20 mouse cellular contexts compared by ENCODE assay signal in genomic region chr4:131829123-131829522, GRCm38 (mm10). TPM values are rescaled to one million over a fixed set of nuclear protein-coding genes. Genes with fewer than 3 reads are reported as not detected.
DNase-seq lines count a peak whose midpoint lies in the region; ATAC-seq and TF ChIP-seq lines count a peak whose summit lies in the region.
"Had no signal": no experiment of that assay in that cellular context is flagged by ENCODE, and none has a peak within 500 bp of the region (broad histone marks: within the 10 kb centered on the region; RNA-seq: fewer than 3 reads in every experiment).

No protein-coding gene starts in this region.

- H3K9ac ChIP-seq in forebrain, embryonic 11.5 days (ENCODE audit: low read length) = no peak overlapping the region
- H3K9ac ChIP-seq in midbrain, embryonic 16.5 days (ENCODE audit: low read depth, low read length) = no peak overlapping the region
- no peak overlapping the region for H3K9ac ChIP-seq in embryonic facial prominence, embryonic 12.5 days
- H3K9ac ChIP-seq in liver, embryonic 14.5 days (replicated peaks) = no peak overlapping the region
- H3K9ac ChIP-seq: hindbrain, embryonic 12.5 days; midbrain, embryonic 13.5 days; neural tube, embryonic 15.5 days had no signal

- peaks cover 92% of the 10 kb centered on the region for H3K4me1 ChIP-seq in forebrain, embryonic 10.5 days
- peaks cover 9% of the 10 kb centered on the region; the same call in 1 of the 2 replicates for H3K4me1 ChIP-seq in forebrain, embryonic 11.5 days (replicated peaks; ENCODE audit: control insufficient read depth, insufficient read depth, low read length)
- peaks cover 72% of the 10 kb centered on the region for H3K4me1 ChIP-seq in midbrain, embryonic 10.5 days
- 0 out of 2 replicates have a peak, but pooled peaks cover 4% of the 10 kb centered on the region for H3K4me1 ChIP-seq in midbrain, embryonic 16.5 days (ENCODE audit: control insufficient read depth, insufficient read depth, low read length)
- peaks cover 64% of the 10 kb centered on the region for H3K4me1 ChIP-seq in embryonic facial prominence, embryonic 12.5 days
- H3K4me1 ChIP-seq in liver, embryonic 14.5 days (replicated peaks; ENCODE audit: control insufficient read depth in 2 of 2, insufficient read depth in 2 of 2, low read length in 1 of 2) = peaks cover 20 to 54% of the 10 kb centered on the region in 2 experiments

- H3K4me3 ChIP-seq in forebrain, embryonic 10.5 days = no peak overlapping the region
- H3K4me3 ChIP-seq in forebrain, embryonic 11.5 days (ENCODE audit: low read depth, low read length) = no peak overlapping the region
- H3K4me3 ChIP-seq in midbrain, embryonic 10.5 days = no peak overlapping the region
- H3K4me3 ChIP-seq in midbrain, embryonic 16.5 days (ENCODE audit: low read depth, low read length) = no peak overlapping the region
- no peak overlapping the region for H3K4me3 ChIP-seq in embryonic facial prominence, embryonic 12.5 days
- H3K4me3 ChIP-seq in liver, embryonic 14.5 days (ENCODE audit: insufficient read depth in 1 of 2, low read depth in 2 of 2, low read length in 2 of 2) = no peak overlapping the region; a peak in 1 of 4 replicates
- H3K4me3 ChIP-seq: hindbrain, embryonic 12.5 days; midbrain, embryonic 13.5 days; neural tube, embryonic 15.5 days had no signal

- 92% methylated on average over 8 of the region's 8 CpGs for WGBS in forebrain, embryonic 10.5 days
- WGBS in forebrain, embryonic 11.5 days = 80% methylated on average over 8 of the region's 8 CpGs
- 81% methylated on average over 8 of the region's 8 CpGs for WGBS in midbrain, embryonic 10.5 days
- 77% methylated on average over 8 of the region's 8 CpGs for WGBS in midbrain, embryonic 16.5 days
- WGBS in embryonic facial prominence, embryonic 12.5 days = 80% methylated on average over 8 of the region's 8 CpGs
- WGBS in liver, embryonic 14.5 days (ENCODE audit: insufficient replicate concordance) = 15% methylated on average over 8 of the region's 8 CpGs

- no peak overlapping the region for H3K4me2 ChIP-seq in forebrain, embryonic 11.5 days (ENCODE audit: low read depth, low read length, severe bottlenecking)
- no peak overlapping the region for H3K4me2 ChIP-seq in midbrain, embryonic 16.5 days (ENCODE audit: low read length)
- no peak overlapping the region for H3K4me2 ChIP-seq in embryonic facial prominence, embryonic 12.5 days (replicated peaks)
- H3K4me2 ChIP-seq in liver, embryonic 14.5 days (ENCODE audit: low read depth) = peak overlapping the region; percentile 50
- H3K4me2 ChIP-seq: hindbrain, embryonic 12.5 days; midbrain, embryonic 13.5 days; neural tube, embryonic 15.5 days had no signal

- peak; percentile 82 for TF ChIP-seq EP300 in liver, embryonic 14.5 days (IDR thresholded peaks at IDR 0.05; ENCODE audit: low read depth)

- peak overlapping the region; percentile 53; the same call in 1 of the 2 replicates for H3K27ac ChIP-seq in forebrain, embryonic 10.5 days
- H3K27ac ChIP-seq in forebrain, embryonic 11.5 days (ENCODE audit: low read depth, low read length) = no peak overlapping the region
- H3K27ac ChIP-seq in midbrain, embryonic 10.5 days (replicated peaks) = 0 out of 2 replicates have a peak overlapping the region, but pooled peaks have one; percentile 13
- no peak overlapping the region for H3K27ac ChIP-seq in midbrain, embryonic 16.5 days (ENCODE audit: low read length)
- H3K27ac ChIP-seq in embryonic facial prominence, embryonic 12.5 days = peak overlapping the region; percentile 5; the same call in 1 of the 2 replicates
- peak overlapping the region; percentile 76 for H3K27ac ChIP-seq in liver, embryonic 14.5 days
- H3K27ac ChIP-seq: hindbrain, embryonic 12.5 days; macrophage; midbrain, embryonic 13.5 days; neural tube, embryonic 15.5 days had no signal

- H3K27me3 ChIP-seq in forebrain, embryonic 10.5 days (ENCODE audit: poor library complexity, severe bottlenecking) = no peaks in the 10 kb centered on the region; the same call in 1 of the 2 replicates
- H3K27me3 ChIP-seq in forebrain, embryonic 11.5 days (ENCODE audit: control insufficient read depth, insufficient read depth, low read length) = no peaks in the 10 kb centered on the region
- H3K27me3 ChIP-seq in midbrain, embryonic 10.5 days (ENCODE audit: low read depth, poor library complexity, severe bottlenecking) = peaks cover 22% of the 10 kb centered on the region
- H3K27me3 ChIP-seq in midbrain, embryonic 16.5 days (ENCODE audit: control insufficient read depth, insufficient read depth, low read depth, low read length) = no peaks in the 10 kb centered on the region
- H3K27me3 ChIP-seq in embryonic facial prominence, embryonic 12.5 days = no peaks in the 10 kb centered on the region
- no peaks in the 10 kb centered on the region for H3K27me3 ChIP-seq in liver, embryonic 14.5 days (ENCODE audit: control insufficient read depth, insufficient read depth, low read length)

- H3K36me3 ChIP-seq in forebrain, embryonic 10.5 days (replicated peaks) = no peaks in the 10 kb centered on the region
- H3K36me3 ChIP-seq in forebrain, embryonic 11.5 days (ENCODE audit: control insufficient read depth, insufficient read depth, low read length) = no peaks in the 10 kb centered on the region
- no peaks in the 10 kb centered on the region for H3K36me3 ChIP-seq in midbrain, embryonic 10.5 days
- no peaks in the 10 kb centered on the region for H3K36me3 ChIP-seq in midbrain, embryonic 16.5 days (ENCODE audit: control insufficient read depth, insufficient read depth, low read length)
- no peaks in the 10 kb centered on the region for H3K36me3 ChIP-seq in embryonic facial prominence, embryonic 12.5 days
- no peaks in the 10 kb centered on the region for H3K36me3 ChIP-seq in liver, embryonic 14.5 days (replicated peaks; ENCODE audit: control insufficient read depth, insufficient read depth, low read depth)
- H3K36me3 ChIP-seq: hindbrain, embryonic 12.5 days; midbrain, embryonic 13.5 days; neural tube, embryonic 15.5 days had no signal

- DNase-seq in forebrain, embryonic 10.5 days (ENCODE audit: extremely low spot score, low spot score) = no peak
- DNase-seq in forebrain, embryonic 11.5 days (ENCODE audit: low spot score) = no peak
- DNase-seq in midbrain, embryonic 10.5 days (ENCODE audit: low spot score) = no peak
- peak in 2 of 3 experiments; percentile 62 for DNase-seq in liver, embryonic 14.5 days (ENCODE audit: low read depth in 3 of 3, low spot score in 3 of 3)
- no peak for DNase-seq in yolk sac, embryonic 10.5 days (ENCODE audit: low spot score)
- no peak for DNase-seq in gastrocnemius, postnatal 4 days (ENCODE audit: low spot score in 2 of 2)
- DNase-seq: adrenal gland, postnatal 36 days; cerebellum, adult 9-10 months; heart, adult 18-20 months; kidney, adult 9 months; layer of hippocampus, postnatal 36 days; right cerebral cortex, postnatal 25 days had no signal

- TF ChIP-seq CTCF in liver, embryonic 14.5 days (IDR thresholded peaks at IDR 0.05; ENCODE audit: low read depth) = no peak

- no peak for ATAC-seq in forebrain, embryonic 11.5 days (replicated peaks; ENCODE audit: low FRiP score)
- no peak for ATAC-seq in midbrain, embryonic 16.5 days
- no peak for ATAC-seq in embryonic facial prominence, embryonic 12.5 days (ENCODE audit: insufficient number of reproducible peaks, insufficient read depth, low FRiP score, low TSS enrichment)
- ATAC-seq in liver, embryonic 14.5 days (ENCODE audit: insufficient read depth) = peak; percentile 90
- ATAC-seq: CD4-positive, CD25-positive, alpha-beta regulatory T cell, adult 4 months; inflammation-experienced regulatory T-cells, adult 6 months; midbrain, embryonic 13.5 days had no signal

- no peaks in the 10 kb centered on the region for H3K9me3 ChIP-seq in forebrain, embryonic 10.5 days
- no peaks in the 10 kb centered on the region for H3K9me3 ChIP-seq in forebrain, embryonic 11.5 days (ENCODE audit: control insufficient read depth, low read length)
- H3K9me3 ChIP-seq in midbrain, embryonic 10.5 days (replicated peaks) = no peaks in the 10 kb centered on the region
- H3K9me3 ChIP-seq in midbrain, embryonic 16.5 days (replicated peaks; ENCODE audit: control insufficient read depth, low read length, poor library complexity, severe bottlenecking) = no peaks in the 10 kb centered on the region
- H3K9me3 ChIP-seq in embryonic facial prominence, embryonic 12.5 days = no peaks in the 10 kb centered on the region
- no peaks in the 10 kb centered on the region for H3K9me3 ChIP-seq in liver, embryonic 14.5 days (ENCODE audit: control insufficient read depth, low read length)
- H3K9me3 ChIP-seq: hindbrain, embryonic 12.5 days; midbrain, embryonic 13.5 days; neural tube, embryonic 15.5 days had no signal

RNA-seq across cellular contexts. Expression of gene Ptpru, which starts 9.0 kb away (rescaled TPM):
- 26.5 and 27.0 TPM in 2 replicates for polyA plus RNA-seq in forebrain, embryonic 10.5 days (2016; fragmentation: Nextera tagmentation; extraction: Ambion mirVana)
- 40.7 and 44.3 TPM in 2 replicates for polyA plus RNA-seq in forebrain, embryonic 11.5 days (2014; fragmentation: Nextera tagmentation; extraction: Ambion mirVana)
- polyA plus RNA-seq in midbrain, embryonic 10.5 days (2016; fragmentation: Nextera tagmentation; extraction: Ambion mirVana) = 12.4 and 16.8 TPM in 2 replicates
- 29.3 and 31.5 TPM in 2 replicates for polyA plus RNA-seq in midbrain, embryonic 16.5 days (2015; fragmentation: Nextera tagmentation; extraction: Ambion mirVana)
- 38.1 and 39.2 TPM in 2 replicates for polyA plus RNA-seq in embryonic facial prominence, embryonic 12.5 days (2016; fragmentation: Nextera tagmentation; extraction: Ambion mirVana)
- 1.7 and 2.0 TPM in 2 replicates for polyA plus RNA-seq in liver, embryonic 14.5 days (2012; rRNA removed)
- 2.8 and 3.0 TPM in 2 replicates for polyA plus RNA-seq in liver, embryonic 14.5 days (2014; fragmentation: Nextera tagmentation; extraction: Ambion mirVana)
- total RNA-seq in gastrocnemius, postnatal 4 days (2021) = 1 to 10 TPM; 1.3 to 1.4 TPM
- polyA plus RNA-seq: CD4-positive, CD25-positive, alpha-beta regulatory T cell, adult 4 months; inflammation-experienced regulatory T-cells, adult 6 months had no signal

RNA-seq across cellular contexts. Expression of gene Mecr, which starts 14.1 kb away (rescaled TPM):
- 57.6 and 60.2 TPM in 2 replicates for polyA plus RNA-seq in forebrain, embryonic 10.5 days (2016; fragmentation: Nextera tagmentation; extraction: Ambion mirVana)
- 50.1 and 51.7 TPM in 2 replicates for polyA plus RNA-seq in forebrain, embryonic 11.5 days (2014; fragmentation: Nextera tagmentation; extraction: Ambion mirVana)
- polyA plus RNA-seq in midbrain, embryonic 10.5 days (2016; fragmentation: Nextera tagmentation; extraction: Ambion mirVana) = 51.7 and 58.0 TPM in 2 replicates
- 37.2 and 43.0 TPM in 2 replicates for polyA plus RNA-seq in midbrain, embryonic 16.5 days (2015; fragmentation: Nextera tagmentation; extraction: Ambion mirVana)
- polyA plus RNA-seq in embryonic facial prominence, embryonic 12.5 days (2016; fragmentation: Nextera tagmentation; extraction: Ambion mirVana) = 48.4 and 50.4 TPM in 2 replicates
- 21.8 and 23.8 TPM in 2 replicates for polyA plus RNA-seq in liver, embryonic 14.5 days (2012; rRNA removed)
- polyA plus RNA-seq in liver, embryonic 14.5 days (2014; fragmentation: Nextera tagmentation; extraction: Ambion mirVana) = 31.6 and 36.8 TPM in 2 replicates
- total RNA-seq in gastrocnemius, postnatal 4 days (2021) = 10 to 100 TPM; 21.0 to 21.1 TPM

RNA-seq across cellular contexts. Expression of gene Srsf4, which starts 44.3 kb away (rescaled TPM):
- polyA plus RNA-seq in forebrain, embryonic 10.5 days (2016; fragmentation: Nextera tagmentation; extraction: Ambion mirVana) = 152 and 155 TPM in 2 replicates
- 191 TPM in 2 replicates for polyA plus RNA-seq in forebrain, embryonic 11.5 days (2014; fragmentation: Nextera tagmentation; extraction: Ambion mirVana)
- polyA plus RNA-seq in midbrain, embryonic 10.5 days (2016; fragmentation: Nextera tagmentation; extraction: Ambion mirVana) = 147 and 157 TPM in 2 replicates
- polyA plus RNA-seq in midbrain, embryonic 16.5 days (2015; fragmentation: Nextera tagmentation; extraction: Ambion mirVana) = 100 and 112 TPM in 2 replicates
- 141 and 143 TPM in 2 replicates for polyA plus RNA-seq in embryonic facial prominence, embryonic 12.5 days (2016; fragmentation: Nextera tagmentation; extraction: Ambion mirVana)
- 35.3 and 43.4 TPM in 2 replicates for polyA plus RNA-seq in liver, embryonic 14.5 days (2012; rRNA removed)
- 45.3 and 55.7 TPM in 2 replicates for polyA plus RNA-seq in liver, embryonic 14.5 days (2014; fragmentation: Nextera tagmentation; extraction: Ambion mirVana)
- 10 to 100 TPM; 64.3 to 69.4 TPM for total RNA-seq in gastrocnemius, postnatal 4 days (2021)

Comparison
In these comparisons a context has a peak if more than half of its experiments do, and no peak if none do; other contexts are left out.
1. H3K27ac ChIP-seq: peak in forebrain, embryonic 10.5 days (single experiment), midbrain, embryonic 10.5 days (single experiment), embryonic facial prominence, embryonic 12.5 days (single experiment) and liver, embryonic 14.5 days (single experiment); none in forebrain, embryonic 11.5 days (single experiment) and midbrain, embryonic 16.5 days (single experiment).
2. DNase-seq: peak in liver, embryonic 14.5 days (2 of 3); none in forebrain, embryonic 10.5 days (single experiment), forebrain, embryonic 11.5 days (single experiment), midbrain, embryonic 10.5 days (single experiment), yolk sac, embryonic 10.5 days (single experiment) and gastrocnemius, postnatal 4 days (0 of 2).